Mouse (Mus musculus) liver, embryonic 15.5 days (tissue): ENCODE data around the gene Il18r1. TPM values are rescaled to one million over a fixed set of nuclear protein-coding genes. Genes with fewer than 3 reads are reported as not detected.

Experiments used
- ATAC-seq: fragments of 200-750 bp; cut with Nextera tagmentation; 2 replicates; pipeline ENCODE4 v1.8.0; 2017; ENCODE audit warnings: moderate number of reproducible peaks, mild to moderate bottlenecking, moderate library complexity; ENCODE audit not compliant: insufficient read depth
- H3K27ac ChIP-seq: fragments of 300-500 bp; sonication (generic); replicated peaks from 2 replicates; pipeline ENCODE4 v1.5.1; 2015; ENCODE audit warnings: mild to moderate bottlenecking, inconsistent platforms
- H3K27me3 ChIP-seq: fragments of 300-500 bp; sonication (generic); 2 replicates; pipeline ENCODE4 v1.6.1; 2015; ENCODE audit warnings: mild to moderate bottlenecking, inconsistent platforms
- H3K36me3 ChIP-seq: fragments of 300-500 bp; sonication (generic); replicated peaks from 2 replicates; pipeline ENCODE4 v1.6.1; 2015; ENCODE audit warnings: moderate library complexity, mild to moderate bottlenecking, inconsistent platforms
- H3K4me1 ChIP-seq: fragments of 300-500 bp; sonication (generic); replicated peaks from 2 replicates; pipeline ENCODE4 v1.6.1; 2015; ENCODE audit warnings: inconsistent platforms
- H3K4me2 ChIP-seq: fragments of 300-500 bp; sonication (generic); 2 replicates; pipeline ENCODE4 v1.6.1; 2015; ENCODE audit warnings: moderate library complexity, mild to moderate bottlenecking, inconsistent platforms
- H3K4me3 ChIP-seq: fragments of 300-500 bp; sonication (generic); replicated peaks from 2 replicates; pipeline ENCODE4 v1.5.1; 2015; ENCODE audit warnings: mild to moderate bottlenecking, inconsistent platforms
- H3K9ac ChIP-seq: fragments of 300-500 bp; sonication (generic); 2 replicates; pipeline ENCODE4 v1.6.1; 2015; ENCODE audit warnings: moderate library complexity, mild to moderate bottlenecking, inconsistent platforms
- H3K9me3 ChIP-seq: fragments of 300-500 bp; sonication (generic); replicated peaks from 2 replicates; pipeline ENCODE4 v1.6.1; 2016; ENCODE audit warnings: inconsistent platforms
- WGBS: fragments of 180-500 bp; shearing (Covaris S2); methylation state at CpG from one replicate; pipeline ENCODE4 v1.1.7; 2015; ENCODE audit warnings: mixed read lengths; ENCODE audit not compliant: insufficient replicate concordance; 5-methylcytosine and 5-hydroxymethylcytosine counted together
- polyA plus RNA-seq: library from polyadenylated mRNA; unstranded; fragments of >200 nt; fragmentation: Nextera tagmentation; extraction: Ambion mirVana; gene quantifications from 2 replicates; pipeline ENCODE4 v1.2.1, GENCODE M21; 2015

Il18r1 gene
- polyA plus RNA-seq, 1 experiment from 2014 or later = 0.10 TPM

DNA sequence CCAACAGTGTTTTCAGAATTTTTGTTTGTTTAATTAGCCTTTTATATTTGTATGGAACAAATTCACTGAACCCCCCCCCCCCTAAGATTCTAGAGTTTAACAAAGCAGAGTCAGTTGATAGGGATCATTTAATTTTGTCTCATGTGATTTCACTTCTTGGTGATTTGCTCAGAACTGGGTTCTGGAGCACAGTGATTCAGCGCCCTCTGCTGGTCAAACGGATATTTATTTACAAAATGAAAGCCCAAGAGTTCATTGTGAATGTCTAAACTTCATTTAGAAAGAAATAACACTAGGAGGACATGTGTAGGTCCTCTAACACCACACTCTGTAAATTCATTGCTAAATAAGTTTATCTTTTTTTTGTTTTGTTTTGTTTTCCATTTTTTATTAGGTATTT, 79.3 kb downstream of the Il18r1 start:
- Histone ChIP-seq H3K27ac (no peak overlapping the region), H3K9me3 (no peaks in the 10 kb centered on the region), H3K4me3 (no peak overlapping the region), H3K27me3 (no peaks in the 10 kb centered on the region), H3K4me1 (no peaks in the 10 kb centered on the region), H3K36me3 (no peaks in the 10 kb centered on the region), H3K9ac (no peak overlapping the region), H3K4me2 (no peak overlapping the region)
- WGBS = 0% methylated on average over 2 of the region's 2 CpGs
- no peak for ATAC-seq

DNA sequence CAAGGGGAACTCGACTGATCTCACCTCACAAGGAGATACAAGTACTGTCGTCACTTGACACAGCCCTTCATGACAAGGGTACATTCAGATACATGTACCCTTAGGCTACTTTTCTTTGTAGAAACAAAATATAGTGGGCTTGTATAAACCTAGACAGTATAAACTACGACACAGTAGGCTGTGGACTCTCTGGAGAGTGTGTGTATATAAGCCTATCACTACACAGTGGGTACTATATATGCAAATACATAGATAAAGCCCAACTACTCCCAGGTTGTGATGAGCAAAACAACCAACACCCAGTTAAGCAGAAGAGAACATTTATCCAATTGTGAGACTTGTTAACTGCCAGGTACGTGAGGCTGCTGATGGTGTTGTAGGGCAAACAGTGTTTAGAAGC, 81.3 kb downstream of the Il18r1 start:
- WGBS = 65% methylated on average over 4 of the region's 4 CpGs
- ATAC-seq = no peak
- H3K9me3 ChIP-seq = no peaks in the 10 kb centered on the region

DNA sequence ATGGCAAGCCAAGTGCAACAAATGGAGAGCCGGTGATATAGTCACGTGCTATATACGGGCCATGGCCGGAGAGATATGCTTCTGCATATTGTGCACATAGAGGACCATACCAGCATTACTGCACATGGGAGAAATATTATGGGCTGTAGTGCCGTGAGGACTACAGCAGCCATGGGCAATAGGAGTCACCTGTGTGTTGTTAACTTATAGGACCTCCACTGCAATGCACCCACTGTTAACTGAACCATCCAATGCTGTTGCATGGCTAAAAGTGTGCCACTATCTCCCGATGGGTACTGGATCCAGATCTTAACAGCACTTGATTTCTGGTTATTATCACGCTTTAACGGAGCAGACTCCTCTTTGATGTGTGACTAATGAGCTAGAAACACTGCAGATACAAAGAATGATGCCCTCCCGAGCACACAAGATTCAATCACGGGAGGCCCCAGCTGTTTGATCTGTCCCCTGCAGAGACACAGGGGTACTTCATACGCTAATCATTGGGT, 81.8 kb downstream of the Il18r1 start:
- Histone ChIP-seq H3K27ac (no peak overlapping the region), H3K4me1 (no peaks in the 10 kb centered on the region), H3K4me3 (no peak overlapping the region), H3K27me3 (no peaks in the 10 kb centered on the region), H3K4me2 (no peak overlapping the region), H3K9ac (no peak overlapping the region), H3K9me3 (no peaks in the 10 kb centered on the region), H3K36me3 (no peaks in the 10 kb centered on the region)
- WGBS = 72% methylated on average over 11 of the region's 11 CpGs
- ATAC-seq = no peak

More for the DNA sequence above, 81.3 kb downstream of the Il18r1 start:
- no peak overlapping the region for H3K9ac ChIP-seq
- H3K36me3 ChIP-seq = no peaks in the 10 kb centered on the region
- no peaks in the 10 kb centered on the region for H3K27me3 ChIP-seq
- H3K4me2 ChIP-seq = no peak overlapping the region
- H3K27ac ChIP-seq = no peak overlapping the region
- H3K4me3 ChIP-seq = no peak overlapping the region
- H3K4me1 ChIP-seq = no peaks in the 10 kb centered on the region

DNA sequence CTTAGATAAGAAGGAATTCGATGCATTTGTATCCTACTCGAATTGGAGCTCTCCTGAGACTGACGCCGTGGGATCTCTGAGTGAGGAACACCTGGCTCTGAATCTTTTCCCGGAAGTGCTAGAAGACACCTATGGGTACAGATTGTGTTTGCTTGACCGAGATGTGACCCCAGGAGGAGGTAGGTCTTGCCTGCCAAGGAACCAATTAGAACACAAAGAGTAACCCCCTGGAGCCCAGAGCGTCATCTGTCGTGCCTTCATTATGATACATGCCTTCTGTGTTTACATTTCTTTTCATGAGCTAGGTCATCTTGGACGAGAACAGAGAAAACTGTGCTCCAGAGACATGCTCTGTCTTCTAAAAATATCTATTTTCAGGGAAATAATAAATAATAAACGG, 82.4 kb downstream of the Il18r1 start:
- Histone ChIP-seq H3K36me3 (no peaks in the 10 kb centered on the region), H3K9ac (no peak overlapping the region), H3K4me1 (no peaks in the 10 kb centered on the region), H3K9me3 (no peaks in the 10 kb centered on the region), H3K27me3 (no peaks in the 10 kb centered on the region), H3K27ac (no peak overlapping the region), H3K4me2 (no peak overlapping the region), H3K4me3 (no peak overlapping the region)
- 61% methylated on average over 10 of the region's 10 CpGs for WGBS
- no peak for ATAC-seq

Other genes starting within 250 kb of the Il18r1 start
- 7.5 TPM in 2 replicates for gene Il1r1, start 240.5 kb upstream of the Il18r1 start, polyA plus RNA-seq
- gene Il1rl2, start 140.9 kb upstream of the Il18r1 start, polyA plus RNA-seq = 1.1 and 1.5 TPM in 2 replicates
- gene Il1rl1, start 36.0 kb upstream of the Il18r1 start, polyA plus RNA-seq = 4.6 and 4.7 TPM in 2 replicates
- gene Il18rap, start 49.8 kb downstream of the Il18r1 start, polyA plus RNA-seq = 1.3 and 1.6 TPM in 2 replicates
- gene Slc9a4, start 114.5 kb downstream of the Il18r1 start, polyA plus RNA-seq = not detected in 2 replicates
- 0.02 and 0.07 TPM in 2 replicates for gene Slc9a2, start 215.0 kb downstream of the Il18r1 start, polyA plus RNA-seq